Mouse (Mus musculus): ENCODE results near the gene Wipf1.

- TF ChIP-seq CTCF (IDR thresholded peaks at IDR 0.05; ENCODE audit: low read depth, low read length) (no peak), GATA1 (IDR thresholded peaks at IDR 0.05; ENCODE audit: borderline replicate concordance, low read length) (no peak), POLR2AphosphoS5 (IDR thresholded peaks at IDR 0.05; ENCODE audit: insufficient replicate concordance, low read depth, low read length) (no peak), TAL1 (conservative IDR thresholded peaks at IDR 0.05; ENCODE audit: low read depth, low read length) (no peak), GATA2 (IDR thresholded peaks at IDR 0.05; ENCODE audit: borderline replicate concordance, low read depth, low read length) (no peak)
These were observed 18.7 kb downstream of the Wipf1 start for GRCm38 (mm10) chr2:73510731-73511360.

Data from G1E (cell line).